Mouse (Mus musculus) thymus, adult 2 months (tissue): ENCODE results near the gene Pex3. TPM values are rescaled to one million over a fixed set of nuclear protein-coding genes. Genes with fewer than 3 reads are reported as not detected.

ENCODE experiments used
- DNase-seq: peaks from one replicate; pipeline ENCODE4 v3.0.0; 2021
- H3K27ac ChIP-seq: fragments of 200-500 bp; 2 replicates; pipeline ENCODE4 v1.5.1; 2012; ENCODE audit warnings: low read length, control low read depth; ENCODE audit not compliant: control insufficient read depth, insufficient read depth
- H3K27me3 ChIP-seq: fragments of 200-500 bp; 2 replicates; pipeline ENCODE4 v1.6.1; 2012; ENCODE audit warnings: mild to moderate bottlenecking, low read length, moderate library complexity, mixed read lengths; ENCODE audit not compliant: control insufficient read depth, insufficient read depth
- H3K36me3 ChIP-seq: fragments of 200-500 bp; 2 replicates; pipeline ENCODE4 v1.6.1; 2012; ENCODE audit warnings: mild to moderate bottlenecking, low read length, moderate library complexity; ENCODE audit not compliant: control insufficient read depth, insufficient read depth
- H3K4me1 ChIP-seq: fragments of 200-500 bp; replicated peaks from 2 replicates; pipeline ENCODE4 v1.6.1; 2012; ENCODE audit warnings: low read length; ENCODE audit not compliant: control insufficient read depth, insufficient read depth
- H3K4me3 ChIP-seq: fragments of 200-500 bp; 2 replicates; pipeline ENCODE4 v1.5.1; 2012; ENCODE audit warnings: mild to moderate bottlenecking, low read length, control low read depth, moderate library complexity; ENCODE audit not compliant: control insufficient read depth, insufficient read depth
- CTCF ChIP-seq: fragments of 200-500 bp; IDR thresholded peaks from 2 replicates; pipeline ENCODE4 v1.5.1; 2012; ENCODE audit warnings: mild to moderate bottlenecking, control low read depth, low read length, moderate library complexity, borderline replicate concordance; ENCODE audit not compliant: control insufficient read depth, poor library complexity, insufficient read depth; ENCODE audit errors: extremely low read depth
- POLR2A ChIP-seq: fragments of 200-500 bp; IDR thresholded peaks from 2 replicates; pipeline ENCODE4 v1.6.1; 2012; ENCODE audit warnings: mild to moderate bottlenecking, low read length, control low read depth, moderate library complexity; ENCODE audit not compliant: control insufficient read depth, poor library complexity, insufficient read depth; ENCODE audit errors: extremely low read depth
- WGBS: fragments of 180-500 bp; shearing (Covaris S2); methylation state at CpG from one replicate; pipeline ENCODE4 v1.1.7; 2018; 5-methylcytosine and 5-hydroxymethylcytosine counted together
- polyA plus RNA-seq: library from polyadenylated mRNA; depleted of rRNA; stranded (reverse); fragments of >200 nt; gene quantifications from 2 replicates; pipeline ENCODE4 v1.2.3, GENCODE M21; 2012; rRNA removed

Gene Pex3
- polyA plus RNA-seq, 1 experiment: 9.1 TPM

DNA sequence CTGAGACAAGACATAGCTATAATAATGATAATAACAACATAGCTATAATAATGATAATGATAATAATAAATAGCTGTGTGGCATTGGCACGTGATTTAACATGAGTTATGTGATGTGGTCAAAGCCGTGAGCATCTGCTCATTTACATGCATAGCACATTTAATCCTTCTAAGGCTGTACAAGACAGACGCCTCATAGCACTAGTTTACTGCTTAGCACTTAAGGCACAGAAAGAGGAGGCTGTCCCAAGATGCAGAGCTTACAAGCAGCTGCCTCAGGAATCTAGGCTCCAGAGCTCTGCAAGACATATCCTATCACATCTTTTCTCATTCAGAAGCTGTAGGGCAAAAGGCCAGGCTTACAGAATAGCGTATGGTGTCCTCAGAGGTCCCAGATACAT is 67.0 kb downstream of the Pex3 start:
- Histone ChIP-seq H3K4me1 (no peaks in the 10 kb centered on the region), H3K27me3 (no peaks in the 10 kb centered on the region), H3K27ac (no peak overlapping the region), H3K4me3 (no peak overlapping the region), H3K36me3 (no peaks in the 10 kb centered on the region)
- WGBS: 92% methylated on average over 4 of the region's 4 CpGs
- no peak for TF ChIP-seq CTCF
- no peak for TF ChIP-seq POLR2A
- no peak for DNase-seq

DNA sequence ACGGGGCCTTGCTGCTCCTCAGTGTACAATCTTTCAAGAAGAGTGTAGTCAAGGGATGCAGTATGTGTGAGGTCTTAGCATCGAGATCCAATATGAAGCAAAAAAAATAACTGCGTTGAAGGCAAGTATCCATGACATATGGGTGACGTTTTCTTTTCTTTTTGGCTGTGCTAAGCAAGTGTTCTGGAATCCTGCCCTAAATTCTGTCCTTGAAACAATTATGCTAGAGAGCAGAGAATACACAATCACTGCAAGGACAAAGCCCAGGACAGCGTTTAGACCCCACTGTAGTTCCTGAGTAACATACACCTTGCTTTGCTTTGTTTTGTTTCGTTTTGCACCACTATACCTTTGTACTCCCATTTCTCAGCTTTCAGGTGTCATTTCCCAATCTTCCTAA is 73.6 kb downstream of the Pex3 start:
- no peaks in the 10 kb centered on the region for H3K36me3 ChIP-seq
- H3K27me3 ChIP-seq: no peaks in the 10 kb centered on the region
- no peak for TF ChIP-seq CTCF
- TF ChIP-seq POLR2A: no peak
- no peak overlapping the region for H3K27ac ChIP-seq
- whole genome bisulfite sequencing: 90% methylated on average over 6 of the region's 6 CpGs
- H3K4me3 ChIP-seq: no peak overlapping the region
- H3K4me1 ChIP-seq: peaks cover 10% of the 10 kb centered on the region
- no peak for DNase-seq

DNA sequence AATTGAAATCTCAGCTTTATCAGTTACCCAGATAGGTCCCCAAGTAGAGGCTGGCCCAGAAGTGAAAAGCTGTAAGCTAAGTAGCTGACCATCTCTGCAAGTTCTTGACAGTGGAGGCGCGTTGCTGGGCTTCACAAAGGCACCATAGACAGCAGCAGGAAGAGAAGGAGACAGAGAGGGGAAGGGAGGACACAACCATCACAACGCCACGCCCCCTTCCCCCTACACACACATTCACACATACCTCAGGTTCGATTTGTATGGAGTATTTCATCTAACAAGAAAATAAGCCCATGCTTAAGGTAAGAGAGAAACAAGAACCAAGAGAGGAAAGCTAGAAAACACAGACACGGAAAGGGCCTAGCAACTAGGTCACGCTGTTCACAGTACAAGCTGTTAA is 77.8 kb downstream of the Pex3 start:
- peaks cover 18% of the 10 kb centered on the region for H3K4me1 ChIP-seq
- WGBS: 49% methylated on average over 7 of the region's 7 CpGs
- no peak overlapping the region for H3K27ac ChIP-seq
- H3K4me3 ChIP-seq: no peak overlapping the region
- H3K36me3 ChIP-seq: no peaks in the 10 kb centered on the region
- peak; percentile 43 for DNase-seq
- no peaks in the 10 kb centered on the region for H3K27me3 ChIP-seq
- TF ChIP-seq CTCF (no peak), POLR2A (no peak)

DNA sequence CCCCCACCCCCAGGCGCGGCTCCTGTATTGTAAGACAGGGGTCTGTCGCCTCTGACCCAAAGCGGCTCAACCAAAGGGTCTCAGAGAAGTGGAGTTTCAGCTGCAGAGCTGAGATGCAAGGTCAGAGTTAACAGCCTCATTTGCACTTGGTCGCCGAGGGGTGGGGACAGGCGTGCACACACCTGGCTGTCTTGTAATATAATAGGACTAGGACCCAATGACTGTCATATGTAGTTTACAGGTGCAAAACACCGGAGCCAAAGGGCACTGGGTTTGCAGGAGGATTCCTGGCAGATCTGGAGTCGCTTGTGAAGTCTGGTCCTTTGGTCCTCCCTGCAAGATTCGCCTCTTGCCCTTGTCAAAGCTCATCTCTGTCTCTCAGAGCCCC is 78.4 kb downstream of the Pex3 start:
- H3K27ac ChIP-seq: no peak overlapping the region
- peaks cover 18% of the 10 kb centered on the region for H3K4me1 ChIP-seq
- no peak for TF ChIP-seq POLR2A
- TF ChIP-seq CTCF: no peak
- H3K4me3 ChIP-seq: peak overlapping the region; percentile 57
- no peaks in the 10 kb centered on the region for H3K36me3 ChIP-seq
- no peaks in the 10 kb centered on the region for H3K27me3 ChIP-seq
- DNase-seq: peak; percentile 25
- WGBS: 9% methylated on average over 10 of the region's 10 CpGs

Other genes starting within 250 kb of the Pex3 start
- 3.4 and 3.7 TPM in 2 replicates for gene Phactr2, start 78.7 kb downstream of the Pex3 start, polyA plus RNA-seq
- 10.3 and 12.1 TPM in 2 replicates for gene Fuca2, start 53.6 kb downstream of the Pex3 start, polyA plus RNA-seq
- 6.1 and 7.8 TPM in 2 replicates for gene Adat2, start 248 bp downstream of the Pex3 start, polyA plus RNA-seq